Mouse (Mus musculus): ENCODE measurements around the gene BC029722. TPM values are rescaled to one million over a fixed set of nuclear protein-coding genes. Genes with fewer than 3 reads are reported as not detected.

Gene BC029722
- polyA plus RNA-seq, 1 experiment, result 32.2 TPM

DNA sequence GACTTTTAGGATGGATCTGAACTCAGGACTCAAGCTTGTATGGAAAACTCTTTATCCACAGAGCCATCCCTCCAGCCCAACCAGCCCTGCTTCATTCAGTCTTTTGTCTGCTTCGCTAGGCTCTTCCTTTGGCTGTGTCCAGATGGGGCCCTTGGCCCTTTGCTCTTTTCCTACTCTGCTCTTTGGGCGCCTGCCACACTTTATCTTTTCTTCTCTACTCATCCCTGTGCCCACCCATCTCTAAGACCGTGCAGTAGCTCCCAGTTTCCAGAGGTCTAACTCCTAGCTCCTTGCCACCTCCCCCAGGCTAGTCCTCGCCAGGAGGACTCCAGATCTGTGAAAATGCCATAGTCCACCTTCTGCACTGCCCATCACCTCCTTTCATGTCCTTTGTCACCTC is 45.6 kb downstream of the BC029722 start:
- Histone ChIP-seq H3K79me2 (ENCODE audit: control insufficient read depth, insufficient read depth) (no peaks in the 10 kb centered on the region), H3K27me3 (ENCODE audit: control insufficient read depth, insufficient read depth, insufficient read length) (peaks cover 63% of the 10 kb centered on the region), H3K4me2 (ENCODE audit: low read depth) (no peak overlapping the region), H3ac (ENCODE audit: control insufficient read depth, insufficient read length) (no peak overlapping the region), H3K4me3 (no peak overlapping the region), H3K36me3 (ENCODE audit: control insufficient read depth, insufficient read depth) (no peaks in the 10 kb centered on the region)
- no peak for TF ChIP-seq TCF3 (IDR thresholded peaks at IDR 0.05; ENCODE audit: insufficient read length, low read depth)
- TF ChIP-seq USF1 (IDR thresholded peaks at IDR 0.05; ENCODE audit: low read depth), result no peak
- TF ChIP-seq SRF (IDR thresholded peaks at IDR 0.05; ENCODE audit: control insufficient read depth, insufficient read length, low read depth), result no peak
- TF ChIP-seq MYOD1 (IDR thresholded peaks at IDR 0.05; ENCODE audit: control insufficient read depth in 1 of 3, insufficient read length in 2 of 3, low read depth in 2 of 3), result no peak
- no peak for TF ChIP-seq E2F4 (IDR thresholded peaks at IDR 0.05; ENCODE audit: insufficient read depth)
- TF ChIP-seq MYOG (IDR thresholded peaks at IDR 0.05; ENCODE audit: control insufficient read depth in 1 of 3, insufficient read depth in 1 of 3, insufficient read length in 2 of 3, low read depth in 2 of 3), result no peak
- TF ChIP-seq MAX (IDR thresholded peaks at IDR 0.05; ENCODE audit: low read depth), result no peak
- no peak for TF ChIP-seq POLR2AphosphoS2 (IDR thresholded peaks at IDR 0.05; ENCODE audit: insufficient read length, low read depth)
- no peak for TF ChIP-seq TCF12 (IDR thresholded peaks at IDR 0.05; ENCODE audit: insufficient read depth, poor library complexity, severe bottlenecking)
- TF ChIP-seq REST (IDR thresholded peaks at IDR 0.05; ENCODE audit: insufficient read depth, insufficient read length), result no peak
- TF ChIP-seq POLR2A (IDR thresholded peaks at IDR 0.05; ENCODE audit: insufficient read length, low read depth), result no peak
- TF ChIP-seq CEBPB (IDR thresholded peaks at IDR 0.05; ENCODE audit: insufficient read depth, poor library complexity, severe bottlenecking), result no peak

Other genes starting within 250 kb of the BC029722 start
- gene Gss, start 226.6 kb downstream of the BC029722 start, polyA plus RNA-seq (2012; fragmentation: generic; extraction: Trizol), result 55.3 TPM
- 12.2 TPM for gene Myh7b, start 208.2 kb downstream of the BC029722 start, polyA plus RNA-seq (2012; fragmentation: generic; extraction: Trizol)
- gene Trpc4ap, start 127.0 kb downstream of the BC029722 start, polyA plus RNA-seq (2012; fragmentation: generic; extraction: Trizol), result 89.0 TPM
- 21.9 TPM for gene Edem2, start 90.0 kb downstream of the BC029722 start, polyA plus RNA-seq (2012; fragmentation: generic; extraction: Trizol)
- gene Gm17581, start 83.6 kb downstream of the BC029722 start, polyA plus RNA-seq (2012; fragmentation: generic; extraction: Trizol), result not detected
- gene Procr, start 68.3 kb downstream of the BC029722 start, polyA plus RNA-seq (2012; fragmentation: generic; extraction: Trizol), result 2.7 TPM
- 0.02 TPM for gene Mmp24, start 44.1 kb downstream of the BC029722 start, polyA plus RNA-seq (2012; fragmentation: generic; extraction: Trizol)
- 198 TPM for gene Eif6, start 7.5 kb upstream of the BC029722 start, polyA plus RNA-seq (2012; fragmentation: generic; extraction: Trizol)
- gene Fam83c, start 15.4 kb upstream of the BC029722 start, polyA plus RNA-seq (2012; fragmentation: generic; extraction: Trizol), result not detected
- 96.2 TPM for gene Uqcc1, start 110.9 kb upstream of the BC029722 start, polyA plus RNA-seq (2012; fragmentation: generic; extraction: Trizol)
- 0.13 TPM for gene Gm15557, start 121.3 kb upstream of the BC029722 start, polyA plus RNA-seq (2012; fragmentation: generic; extraction: Trizol)
- 2.8 TPM for gene Gdf5, start 125.9 kb upstream of the BC029722 start, polyA plus RNA-seq (2012; fragmentation: generic; extraction: Trizol)
- gene Cep250, start 137.0 kb upstream of the BC029722 start, polyA plus RNA-seq (2012; fragmentation: generic; extraction: Trizol), result 13.0 TPM
- 0.29 TPM for gene 6430550D23Rik, start 188.6 kb upstream of the BC029722 start, polyA plus RNA-seq (2012; fragmentation: generic; extraction: Trizol)
- gene Ergic3, start 188.6 kb upstream of the BC029722 start, polyA plus RNA-seq (2012; fragmentation: generic; extraction: Trizol), result 372 TPM
- not detected for gene Fer1l4, start 233.5 kb upstream of the BC029722 start, polyA plus RNA-seq (2012; fragmentation: generic; extraction: Trizol)
- 1.1 TPM for gene Spag4, start 245.7 kb upstream of the BC029722 start, polyA plus RNA-seq (2012; fragmentation: generic; extraction: Trizol)